Mouse (Mus musculus): ENCODE data around the gene P2ry1. TPM values are rescaled to one million over a fixed set of nuclear protein-coding genes. Genes with fewer than 3 reads are reported as not detected.

Gene P2ry1
- polyA plus RNA-seq (2016; fragmentation: Nextera tagmentation; extraction: Ambion mirVana) = 3.8 and 4.8 TPM in 2 replicates

- Histone ChIP-seq H3K36me3 (replicated peaks) (no peaks in the 10 kb centered on the region), H3K9ac (peak within 1 kb of the TSS; percentile 59), H3K27me3 (peaks cover 25% of the 10 kb centered on the region), H3K27ac (no peak within 1 kb of the TSS), H3K4me1 (peaks cover 14% of the 10 kb centered on the region), H3K4me2 (peak within 1 kb of the TSS; percentile 93), H3K4me3 (replicated peaks) (peak within 1 kb of the TSS; percentile 67), H3K9me3 (no peaks in the 10 kb centered on the region)
- WGBS = under 1% methylated on average over 90 of the region's 90 CpGs
- ATAC-seq (ENCODE audit: low FRiP score) = peak; percentile 99
Observed at GRCm38 (mm10) chr3:61002587-61003501, at the start of gene P2ry1. P2ry1 (plus strand) TSS chr3:61002795.

GRCm38 (mm10) chr3:60953199-60953736, 49.3 kb upstream of the P2ry1 start:
- WGBS = 88% methylated on average over 5 of the region's 5 CpGs
- Histone ChIP-seq H3K9ac (no peak overlapping the region), H3K4me3 (replicated peaks) (no peak overlapping the region), H3K27ac (no peak overlapping the region), H3K4me1 (no peaks in the 10 kb centered on the region), H3K27me3 (no peaks in the 10 kb centered on the region), H3K4me2 (no peak overlapping the region), H3K36me3 (replicated peaks) (no peaks in the 10 kb centered on the region), H3K9me3 (no peaks in the 10 kb centered on the region)
- no peak for ATAC-seq (ENCODE audit: low FRiP score)

DNA sequence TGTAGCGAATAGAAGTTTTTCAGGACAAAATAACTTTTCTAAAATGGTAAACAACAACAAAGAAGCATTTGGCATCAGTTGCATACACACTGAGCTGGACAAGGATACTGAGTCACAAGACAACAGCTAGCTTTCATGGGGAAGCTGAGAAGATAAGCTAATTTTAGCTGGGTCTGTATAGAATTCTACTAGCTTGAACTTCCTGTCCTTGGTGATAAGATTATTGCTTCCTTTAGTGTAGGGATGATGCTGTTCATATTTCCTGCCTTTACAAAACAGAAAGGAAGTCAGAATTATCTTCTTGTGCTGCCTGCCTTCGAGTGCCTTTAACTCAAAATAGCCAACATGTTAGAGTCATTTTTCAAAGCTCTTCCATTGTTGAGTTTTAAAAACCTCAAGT, 48.5 kb upstream of the P2ry1 start:
- Histone ChIP-seq H3K4me1 (no peaks in the 10 kb centered on the region), H3K9ac (no peak overlapping the region), H3K4me3 (replicated peaks) (no peak overlapping the region), H3K9me3 (no peaks in the 10 kb centered on the region), H3K36me3 (replicated peaks) (no peaks in the 10 kb centered on the region), H3K4me2 (no peak overlapping the region), H3K27me3 (no peaks in the 10 kb centered on the region), H3K27ac (no peak overlapping the region)
- WGBS = 82% methylated on average over 2 of the region's 2 CpGs
- no peak for ATAC-seq (ENCODE audit: low FRiP score)

DNA sequence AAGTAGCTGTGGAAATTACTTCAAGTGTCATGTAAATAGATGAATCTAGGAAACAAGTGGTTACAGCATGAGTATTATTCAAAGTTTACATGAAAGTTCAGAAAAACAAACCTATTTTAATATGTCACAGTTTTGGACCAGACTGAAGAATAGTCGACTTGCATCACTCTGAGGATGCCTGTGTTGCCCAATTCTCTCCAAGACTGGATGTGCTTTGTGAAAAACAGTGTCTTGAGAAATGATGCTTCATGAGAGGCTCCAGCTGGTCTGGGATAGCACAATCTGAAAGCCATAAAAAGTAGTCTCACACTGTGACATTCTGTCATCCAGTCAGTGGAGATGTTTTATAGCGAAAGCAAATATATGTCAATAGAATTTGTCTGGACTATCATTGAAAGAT, 43.8 kb upstream of the P2ry1 start:
- 88% methylated on average over 2 of the region's 2 CpGs for WGBS
- no peak overlapping the region for H3K4me2 ChIP-seq
- no peak overlapping the region for H3K27ac ChIP-seq
- no peak for ATAC-seq (ENCODE audit: low FRiP score)
- H3K27me3 ChIP-seq = no peaks in the 10 kb centered on the region
- H3K4me1 ChIP-seq = no peaks in the 10 kb centered on the region
- no peak overlapping the region for H3K9ac ChIP-seq
- H3K9me3 ChIP-seq = no peaks in the 10 kb centered on the region
- H3K36me3 ChIP-seq (replicated peaks) = no peaks in the 10 kb centered on the region
- no peak overlapping the region for H3K4me3 ChIP-seq (replicated peaks)

GRCm38 (mm10) chr3:60965137-60965536, 37.5 kb upstream of the P2ry1 start:
- no peak overlapping the region for H3K27ac ChIP-seq
- whole genome bisulfite sequencing = 89% methylated on average over 2 of the region's 2 CpGs

DNA sequence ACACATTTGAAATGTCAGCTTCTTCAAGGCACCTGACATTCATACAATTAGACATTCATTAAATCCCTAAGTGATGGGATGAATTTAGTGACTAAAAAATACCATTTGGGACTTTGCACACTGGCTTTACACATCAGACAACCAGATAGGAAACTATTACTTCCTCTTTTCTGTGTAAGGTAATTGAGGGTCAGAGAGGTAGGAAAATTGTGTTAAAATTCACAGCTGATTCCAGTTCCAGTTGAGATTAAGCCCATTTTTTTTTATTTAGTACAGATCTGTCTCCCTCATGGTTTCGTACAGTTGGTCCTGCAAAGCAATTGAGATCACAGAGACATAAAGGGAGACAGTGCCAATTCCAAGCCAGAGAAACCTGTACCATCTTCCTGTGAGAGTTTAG, 27.7 kb upstream of the P2ry1 start:
- no peak overlapping the region for H3K4me2 ChIP-seq
- WGBS = 91% methylated on average over 1 of the region's 1 CpGs
- H3K36me3 ChIP-seq (replicated peaks) = no peaks in the 10 kb centered on the region
- no peaks in the 10 kb centered on the region for H3K4me1 ChIP-seq
- no peak overlapping the region for H3K4me3 ChIP-seq (replicated peaks)
- H3K27me3 ChIP-seq = no peaks in the 10 kb centered on the region
- no peaks in the 10 kb centered on the region for H3K9me3 ChIP-seq
- H3K9ac ChIP-seq = no peak overlapping the region
- ATAC-seq (ENCODE audit: low FRiP score) = no peak
- H3K27ac ChIP-seq = no peak overlapping the region

More at GRCm38 (mm10) chr3:60965137-60965536, 37.5 kb upstream of the P2ry1 start:
- Histone ChIP-seq H3K4me1 (no peaks in the 10 kb centered on the region), H3K9me3 (no peaks in the 10 kb centered on the region), H3K4me2 (no peak overlapping the region), H3K27me3 (no peaks in the 10 kb centered on the region), H3K4me3 (replicated peaks) (no peak overlapping the region), H3K36me3 (replicated peaks) (no peaks in the 10 kb centered on the region), H3K9ac (no peak overlapping the region)
- ATAC-seq (ENCODE audit: low FRiP score) = no peak

DNA sequence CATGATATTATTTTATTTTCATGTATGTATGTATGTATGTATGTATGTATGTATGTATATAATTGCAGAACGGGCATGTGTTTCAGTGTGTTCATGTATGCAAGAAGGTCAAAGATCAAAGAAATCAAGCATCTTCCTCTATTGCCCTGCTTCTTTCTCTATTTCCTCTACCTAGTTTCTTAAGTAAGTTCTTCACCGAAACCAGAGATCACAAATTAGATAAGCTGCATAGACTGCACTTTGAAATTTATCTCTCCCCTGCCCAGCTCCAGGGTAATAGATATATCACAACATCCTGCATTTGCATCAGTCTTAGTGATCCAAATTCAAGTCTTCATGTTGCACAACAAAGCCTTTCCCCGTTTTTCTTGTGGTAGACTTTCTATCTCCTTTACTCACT, 20.5 kb upstream of the P2ry1 start:
- no peak overlapping the region for H3K4me3 ChIP-seq (replicated peaks)
- no peaks in the 10 kb centered on the region for H3K9me3 ChIP-seq
- H3K4me1 ChIP-seq = no peaks in the 10 kb centered on the region
- H3K27me3 ChIP-seq = no peaks in the 10 kb centered on the region
- no peaks in the 10 kb centered on the region for H3K36me3 ChIP-seq (replicated peaks)
- H3K27ac ChIP-seq = no peak overlapping the region
- no peak overlapping the region for H3K4me2 ChIP-seq
- WGBS = 84% methylated on average over 3 of the region's 3 CpGs
- ATAC-seq (ENCODE audit: low FRiP score) = no peak
- H3K9ac ChIP-seq = no peak overlapping the region

DNA sequence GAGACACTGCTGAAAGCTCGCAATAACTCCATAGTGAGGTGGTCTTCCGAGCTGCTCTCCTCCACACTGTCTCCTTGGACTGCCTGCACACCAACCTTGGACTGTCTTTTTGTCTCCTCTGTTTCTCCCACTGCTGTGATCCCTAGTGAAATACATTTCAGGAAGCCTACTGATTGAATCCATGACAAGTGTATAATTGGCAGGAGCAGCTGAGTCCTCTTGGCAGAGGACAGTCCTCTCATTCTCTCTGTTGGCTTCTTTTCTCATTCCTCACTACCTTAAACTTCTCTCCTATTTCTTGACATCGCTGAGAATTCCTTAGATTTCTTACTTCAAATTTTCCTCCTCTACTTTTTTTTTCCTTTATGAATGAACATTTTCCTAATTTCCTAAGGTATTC, 4.5 kb upstream of the P2ry1 start:
- Histone ChIP-seq H3K4me1 (peaks cover 7% of the 10 kb centered on the region; the same call in 1 of the 2 replicates), H3K36me3 (replicated peaks) (no peaks in the 10 kb centered on the region), H3K9ac (no peak overlapping the region), H3K4me2 (no peak overlapping the region), H3K27me3 (peaks cover 11% of the 10 kb centered on the region), H3K27ac (no peak overlapping the region), H3K9me3 (no peaks in the 10 kb centered on the region), H3K4me3 (replicated peaks) (no peak overlapping the region)
- no peak for ATAC-seq (ENCODE audit: low FRiP score)
- 93% methylated on average over 3 of the region's 3 CpGs for WGBS

- no peak overlapping the region for H3K4me2 ChIP-seq
- H3K4me1 ChIP-seq = peaks cover 14% of the 10 kb centered on the region
- no peaks in the 10 kb centered on the region for H3K9me3 ChIP-seq
- H3K36me3 ChIP-seq (replicated peaks) = no peaks in the 10 kb centered on the region
- ATAC-seq (ENCODE audit: low FRiP score) = no peak
- H3K9ac ChIP-seq = no peak overlapping the region
- H3K4me3 ChIP-seq (replicated peaks) = no peak overlapping the region
- peaks cover 25% of the 10 kb centered on the region for H3K27me3 ChIP-seq
- H3K27ac ChIP-seq = no peak overlapping the region
Observed at GRCm38 (mm10) chr3:60999715-61000114, 2.9 kb upstream of the P2ry1 start.

DNA sequence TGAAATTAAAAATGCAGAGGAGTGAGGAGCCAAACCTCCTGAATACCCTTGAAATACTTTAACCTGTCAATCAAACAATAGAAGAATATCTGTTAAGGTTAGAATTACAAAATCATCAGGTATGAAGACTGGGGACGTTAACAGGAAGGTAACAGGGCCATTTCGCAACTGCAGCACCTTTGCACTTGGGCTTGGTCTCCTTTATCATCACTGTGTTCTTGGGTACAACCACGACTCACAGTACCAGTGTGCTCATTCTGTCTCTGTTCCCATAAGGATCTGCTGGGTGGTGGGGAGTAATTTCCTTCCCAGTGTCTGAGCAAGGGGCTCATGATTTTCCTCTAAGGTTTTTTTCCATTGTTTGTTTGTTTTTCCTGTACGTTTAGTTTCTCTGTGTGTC, 1.8 kb upstream of the P2ry1 start:
- H3K4me2 ChIP-seq = no peak overlapping the region
- no peaks in the 10 kb centered on the region for H3K36me3 ChIP-seq (replicated peaks)
- H3K4me1 ChIP-seq = peaks cover 14% of the 10 kb centered on the region
- no peak overlapping the region for H3K4me3 ChIP-seq (replicated peaks)
- H3K27ac ChIP-seq = no peak overlapping the region
- H3K9me3 ChIP-seq = no peaks in the 10 kb centered on the region
- peaks cover 25% of the 10 kb centered on the region for H3K27me3 ChIP-seq
- WGBS = 75% methylated on average over 4 of the region's 4 CpGs
- H3K9ac ChIP-seq = no peak overlapping the region
- ATAC-seq (ENCODE audit: low FRiP score) = no peak

- no peak overlapping the region for H3K27ac ChIP-seq
- peak overlapping the region; percentile 59 for H3K9ac ChIP-seq
- no peaks in the 10 kb centered on the region for H3K36me3 ChIP-seq (replicated peaks)
- peaks cover 25% of the 10 kb centered on the region for H3K27me3 ChIP-seq
- 2% methylated on average over 20 of the region's 20 CpGs for WGBS
- peak overlapping the region; percentile 67 for H3K4me3 ChIP-seq (replicated peaks)
- H3K9me3 ChIP-seq = no peaks in the 10 kb centered on the region
- ATAC-seq (ENCODE audit: low FRiP score) = peak; percentile 54; the same call in 1 of the 2 replicates
- H3K4me1 ChIP-seq = peaks cover 14% of the 10 kb centered on the region
- peak overlapping the region; percentile 93 for H3K4me2 ChIP-seq
Observed at GRCm38 (mm10) chr3:61001852-61002586, 576 bp upstream of the P2ry1 start.

DNA sequence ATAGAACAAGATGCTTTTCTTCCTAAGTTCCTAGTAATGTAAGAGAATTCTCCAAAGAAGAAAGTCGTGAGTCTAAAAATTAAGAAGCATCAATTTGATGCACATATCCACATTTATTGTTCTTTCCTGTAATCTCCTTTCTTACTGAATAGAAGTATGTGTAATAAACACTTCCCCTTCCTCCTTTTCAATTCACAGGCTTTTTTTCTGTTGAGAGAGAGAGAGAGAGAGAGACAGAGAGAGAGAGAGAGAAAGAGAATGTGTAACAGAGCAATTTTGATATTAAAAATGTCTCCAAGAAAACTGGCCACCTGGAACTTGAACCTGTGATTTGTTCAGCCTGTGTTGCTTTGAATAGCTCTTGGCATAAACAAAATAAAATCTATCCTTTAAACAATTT, 2.0 kb downstream of the P2ry1 start:
- H3K4me3 ChIP-seq (replicated peaks) = no peak overlapping the region
- peaks cover 14% of the 10 kb centered on the region for H3K4me1 ChIP-seq
- no peak overlapping the region for H3K4me2 ChIP-seq
- H3K36me3 ChIP-seq (replicated peaks) = no peaks in the 10 kb centered on the region
- no peaks in the 10 kb centered on the region for H3K9me3 ChIP-seq
- H3K27me3 ChIP-seq = peaks cover 25% of the 10 kb centered on the region
- ATAC-seq (ENCODE audit: low FRiP score) = no peak
- no peak overlapping the region for H3K27ac ChIP-seq
- H3K9ac ChIP-seq = no peak overlapping the region
- WGBS = 86% methylated on average over 1 of the region's 1 CpGs

All from forebrain, embryonic 12.5 days (tissue).